Mouse (Mus musculus) lung, postnatal 14 days (tissue): ENCODE data around the gene BC049352.

ENCODE experiments used
- DNase-seq: peaks from one replicate; pipeline ENCODE4 v3.0.0; 2021

Gene BC049352

DNA sequence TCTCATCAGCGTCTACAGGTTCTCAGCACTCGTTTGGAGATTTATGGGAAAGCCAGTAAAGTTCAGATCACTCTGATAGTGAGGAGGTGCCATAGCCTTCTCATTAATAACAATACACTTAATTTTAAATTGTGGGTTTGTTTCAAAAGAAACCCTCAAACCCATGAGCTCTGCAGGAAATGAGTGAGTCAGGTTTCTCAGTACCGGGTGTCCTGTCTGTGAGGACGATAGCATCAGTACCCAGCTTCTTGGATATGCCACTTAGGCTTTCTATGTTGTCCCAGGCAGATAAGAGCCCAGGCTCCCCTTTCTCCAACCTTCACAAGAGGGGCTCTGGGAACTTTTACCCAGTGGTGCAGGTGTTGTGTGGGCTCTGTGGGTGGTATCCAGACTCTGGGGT lies 70.2 kb downstream of the BC049352 start:
- no peak for DNase-seq

DNA sequence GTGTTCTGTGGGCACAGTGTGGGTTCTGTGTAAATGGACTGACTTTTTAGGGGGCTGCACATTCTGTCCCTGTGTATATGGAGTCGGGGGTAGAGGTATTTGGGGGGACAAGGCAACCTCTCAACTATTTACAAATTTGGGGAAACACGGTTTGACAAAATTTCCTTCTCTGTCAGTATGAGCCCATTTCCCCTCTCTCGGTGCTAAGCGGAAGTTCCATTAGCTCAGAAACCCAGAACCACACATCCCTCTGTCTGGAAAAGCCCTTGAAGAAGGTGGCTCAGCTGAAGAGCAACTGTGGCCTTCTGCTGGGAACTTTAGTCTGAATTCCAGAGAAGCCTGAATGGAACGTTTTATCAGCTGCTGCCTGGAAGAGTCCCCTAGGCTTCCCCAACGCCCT lies 70.6 kb downstream of the BC049352 start:
- no peak for DNase-seq

DNA sequence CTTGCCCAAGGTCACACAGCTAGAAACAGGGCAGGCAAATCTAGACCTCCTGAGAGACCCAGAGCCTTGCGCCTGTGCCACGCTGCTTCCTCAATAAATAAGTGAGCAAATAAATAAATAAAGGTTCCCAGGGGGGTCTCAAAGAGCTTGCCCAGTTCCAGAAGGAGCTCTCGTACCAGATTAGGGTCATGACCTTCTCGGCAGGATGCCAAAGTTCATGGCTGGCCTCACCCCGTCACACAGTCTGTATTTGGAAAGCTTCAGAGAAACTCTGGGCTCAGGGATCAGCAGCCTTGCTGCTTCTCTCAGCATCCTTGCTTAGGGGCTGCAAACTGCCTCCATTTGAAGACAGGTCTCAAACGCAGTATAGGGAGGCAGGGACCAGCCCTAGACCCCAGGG lies 72.2 kb downstream of the BC049352 start:
- DNase-seq = no peak

DNA sequence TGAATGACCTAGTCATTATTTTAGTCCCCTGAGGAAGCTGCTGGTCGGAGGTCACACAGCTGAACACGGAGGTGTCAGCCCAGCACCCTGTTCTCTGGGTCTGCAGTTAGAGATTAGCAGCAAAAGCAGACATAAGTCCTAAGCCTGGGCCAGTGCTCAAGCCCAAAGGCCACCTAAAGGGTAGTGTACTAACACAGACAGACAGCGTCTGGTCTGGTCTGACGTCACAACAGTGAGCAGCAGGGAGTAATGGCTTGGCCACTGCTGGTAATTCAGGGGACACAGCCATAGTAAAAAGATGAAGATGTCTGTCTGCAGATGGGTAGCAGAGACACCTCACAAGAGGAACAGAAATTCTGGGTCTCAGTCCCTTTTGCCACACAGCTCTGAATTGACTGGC lies 72.8 kb downstream of the BC049352 start:
- DNase-seq = no peak

DNA sequence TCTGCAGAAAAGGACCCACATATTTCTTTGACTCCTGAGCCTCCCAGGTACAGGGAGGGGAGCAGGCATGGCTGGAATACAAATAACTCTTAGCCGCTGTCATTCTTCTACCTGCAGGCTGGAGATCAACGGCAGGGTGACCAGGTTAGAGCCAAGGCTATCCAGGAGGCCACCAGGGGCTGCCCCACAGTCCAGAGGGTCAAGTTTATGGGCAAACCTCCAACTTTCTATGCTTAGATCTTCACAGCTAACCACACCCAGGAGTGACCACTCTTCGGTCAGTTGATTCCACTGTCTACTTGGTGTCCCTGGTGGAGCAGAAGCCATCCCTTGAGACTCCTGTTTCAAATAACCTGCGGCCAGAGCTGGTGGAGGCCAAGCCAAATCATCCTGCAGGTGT lies 73.6 kb downstream of the BC049352 start:
- no peak for DNase-seq

DNA sequence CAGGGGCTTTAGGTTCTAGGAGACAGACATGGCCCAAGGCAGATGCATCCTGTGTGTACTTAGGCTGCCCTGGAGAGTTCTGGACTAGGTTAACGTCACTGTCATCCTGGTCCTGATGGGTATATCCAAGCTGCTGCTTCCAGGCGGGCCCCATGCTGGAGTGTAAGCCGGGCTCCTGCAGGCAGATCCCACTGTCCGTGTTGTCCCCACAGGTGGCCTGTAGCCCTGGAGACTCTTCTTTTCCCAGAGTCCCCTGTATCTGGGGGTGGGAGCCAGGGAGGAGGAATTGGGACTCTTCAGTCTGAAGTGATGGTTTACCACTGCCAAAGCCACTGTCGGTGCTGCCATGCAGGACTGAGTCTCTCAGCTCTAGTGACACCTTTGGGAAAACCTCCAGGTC lies 74.2 kb downstream of the BC049352 start:
- DNase-seq = no peak

DNA sequence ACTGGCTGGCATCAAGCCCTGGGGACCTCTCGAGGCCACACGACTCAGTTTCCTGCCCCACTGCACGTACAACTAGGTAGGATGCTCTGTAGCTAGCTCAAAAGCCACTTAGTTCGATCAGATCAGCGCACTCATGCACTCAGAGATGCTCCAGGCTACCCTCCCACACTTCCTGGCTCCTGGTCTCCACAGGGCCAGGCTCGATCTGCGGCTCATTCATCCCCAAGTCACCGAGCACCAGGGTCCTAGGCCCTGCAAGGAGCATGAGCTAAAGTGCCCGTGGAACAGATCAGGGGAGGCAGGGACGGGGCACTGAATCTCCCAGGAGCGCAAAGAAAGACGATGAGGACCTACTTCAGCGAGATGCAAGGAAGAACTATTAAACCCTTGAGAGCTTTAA lies 77.3 kb downstream of the BC049352 start:
- no peak for DNase-seq

DNA sequence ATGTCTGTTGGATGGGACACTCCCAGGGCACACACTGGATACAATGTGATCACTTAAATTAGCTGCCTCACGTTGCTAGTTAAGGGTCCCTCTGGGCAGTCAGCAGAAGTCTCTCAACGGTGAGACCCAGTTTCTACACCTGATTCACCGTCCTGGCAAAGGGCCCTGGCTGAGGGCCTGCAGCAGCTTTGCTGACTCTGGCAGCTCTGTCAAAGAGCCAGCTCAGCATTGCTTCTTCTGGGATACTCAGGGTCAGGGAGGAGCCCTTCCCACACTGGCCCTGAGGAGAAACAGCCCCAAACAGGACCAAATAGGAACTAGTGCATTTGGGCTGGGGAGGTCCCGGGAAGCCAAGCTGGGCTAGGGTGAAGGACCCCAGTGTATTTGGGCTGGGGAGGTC lies 79.7 kb downstream of the BC049352 start:
- no peak for DNase-seq

DNA sequence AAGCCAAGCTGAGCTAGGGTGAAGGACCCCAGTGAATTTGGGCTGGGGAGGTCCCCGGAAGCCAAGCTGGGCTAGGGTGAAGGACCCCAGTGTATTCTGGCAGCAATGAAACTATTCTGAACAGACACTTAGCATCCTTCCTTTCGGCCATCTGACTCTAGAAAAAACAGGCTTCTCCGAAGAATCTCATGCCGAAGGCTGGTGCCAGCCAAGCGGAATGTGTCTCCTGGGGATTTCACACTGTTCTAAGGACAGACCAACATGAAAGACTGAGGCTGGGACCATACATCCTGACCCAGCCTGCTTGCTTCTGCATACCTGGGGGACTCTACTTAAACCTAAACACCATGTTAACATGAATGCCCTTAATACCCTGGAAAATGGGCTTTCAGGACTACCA lies 80.1 kb downstream of the BC049352 start:
- no peak for DNase-seq

DNA sequence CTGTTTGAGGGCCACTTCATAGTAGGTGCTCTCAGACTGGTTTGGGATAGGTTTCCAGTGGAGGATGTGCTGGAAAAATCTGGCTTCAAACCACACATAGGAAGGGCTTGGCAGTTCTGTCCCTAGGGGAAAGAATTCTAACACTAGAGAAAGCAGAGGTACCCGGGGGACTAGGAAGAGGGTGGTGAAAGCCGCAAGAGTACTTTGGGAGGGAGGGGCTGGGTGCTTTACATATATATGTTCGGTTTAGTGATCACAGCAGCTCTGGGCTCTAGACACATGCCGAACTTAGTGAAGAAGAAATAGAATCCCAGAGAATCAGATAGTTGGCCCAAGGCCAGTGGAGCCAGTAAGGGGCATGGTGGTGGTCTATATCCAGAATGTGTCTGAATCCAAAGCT lies 85.3 kb downstream of the BC049352 start:
- no peak for DNase-seq

DNA sequence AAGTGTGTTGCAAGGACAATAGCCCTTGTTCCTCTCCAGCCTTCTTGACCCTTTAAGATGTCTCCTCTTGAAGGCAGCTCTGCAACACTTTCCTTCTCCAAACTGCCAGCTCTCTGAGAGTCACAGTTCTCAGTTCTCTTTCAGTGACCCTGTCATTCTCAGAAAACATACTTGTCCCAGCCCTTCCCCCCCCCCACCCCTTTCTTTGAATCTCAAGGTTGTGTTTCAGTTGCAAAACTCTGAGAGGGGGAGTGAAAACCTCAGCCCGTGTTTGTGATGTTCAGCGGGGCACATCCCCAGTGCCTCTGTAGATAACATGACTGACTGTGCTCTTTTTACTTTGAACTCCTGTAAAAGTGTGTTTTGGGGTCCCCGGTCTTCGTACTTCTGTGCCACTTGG lies 86.3 kb downstream of the BC049352 start:
- no peak for DNase-seq

DNA sequence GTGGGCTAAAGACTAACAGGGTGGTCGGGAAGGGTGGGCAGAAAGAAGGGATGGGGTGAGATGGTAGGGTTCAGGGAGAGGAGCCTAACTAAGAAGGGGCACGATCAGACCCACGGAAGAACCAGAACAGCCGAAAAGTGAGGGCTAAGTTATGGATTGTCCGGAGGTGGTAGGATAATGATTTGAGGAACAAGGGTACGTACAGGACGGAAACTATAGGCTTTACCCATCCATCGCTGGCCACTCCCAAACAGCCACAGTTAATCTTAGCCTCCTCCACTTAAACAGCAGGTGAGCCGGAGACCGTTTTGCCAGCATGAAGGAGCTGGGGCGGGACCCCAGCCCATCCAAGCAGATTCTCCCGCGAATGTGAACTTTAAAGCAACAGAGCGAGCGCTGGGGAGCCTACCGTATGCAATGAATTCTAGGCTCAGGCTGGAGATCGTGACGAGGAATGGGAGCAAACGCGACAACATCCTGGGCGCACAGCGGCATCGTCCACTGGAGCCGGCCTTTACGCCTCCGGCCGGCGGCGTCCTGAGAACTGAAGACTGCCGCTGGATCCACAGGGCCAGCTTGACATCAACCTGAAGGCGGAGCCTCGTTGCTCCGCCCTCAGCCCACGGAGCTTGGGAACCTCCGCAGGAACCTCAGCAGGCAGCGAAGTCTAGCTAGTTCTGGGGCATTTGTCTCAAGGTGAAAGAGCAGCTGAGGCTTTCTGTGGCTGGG lies 87.0 kb downstream of the BC049352 start, which contains the start of gene Il10ra:
Gene Il10ra (minus strand): TSS at position 553 of the 729 bp plus-strand sequence.
- DNase-seq = peak; percentile 60

DNA sequence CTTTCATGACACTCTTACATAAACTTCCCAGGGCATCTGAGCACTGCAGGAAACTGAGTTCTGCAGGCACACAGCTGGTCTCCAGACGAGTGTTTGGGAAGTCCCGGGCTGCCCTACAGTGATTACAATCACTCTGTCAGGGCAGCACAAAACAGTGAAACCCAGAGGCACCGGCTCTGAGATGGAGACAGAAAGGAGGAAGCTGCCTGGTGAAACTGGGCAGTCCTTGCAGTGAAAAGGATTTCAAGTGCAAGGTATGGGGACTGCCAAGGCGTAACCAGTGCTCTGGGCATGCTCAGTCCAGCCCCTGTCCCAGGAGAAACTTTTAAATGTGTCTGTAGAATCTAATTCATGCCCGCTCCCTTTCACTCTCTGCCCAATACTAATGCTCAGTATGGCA lies 90.4 kb downstream of the BC049352 start:
- peak; percentile 12 for DNase-seq

DNA sequence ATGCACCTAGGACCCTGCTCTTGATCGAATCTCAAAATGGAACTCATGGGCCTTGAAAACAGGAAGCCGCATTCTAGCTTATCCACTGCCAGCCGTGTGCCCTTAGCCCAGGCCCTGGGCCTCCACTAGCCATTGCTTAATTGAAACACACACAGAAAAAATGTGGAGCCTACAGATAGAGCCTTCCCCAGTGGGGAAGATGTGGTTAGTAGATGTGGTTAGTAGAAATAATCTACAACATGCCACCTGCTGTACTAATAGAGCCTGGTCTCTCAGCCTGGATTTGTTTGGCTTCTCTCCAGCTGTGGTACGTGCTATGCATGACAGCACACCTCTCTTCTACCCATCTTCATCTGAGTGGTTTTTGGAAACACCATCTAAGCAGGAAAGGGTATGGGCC lies 92.4 kb downstream of the BC049352 start:
- no peak for DNase-seq

DNA sequence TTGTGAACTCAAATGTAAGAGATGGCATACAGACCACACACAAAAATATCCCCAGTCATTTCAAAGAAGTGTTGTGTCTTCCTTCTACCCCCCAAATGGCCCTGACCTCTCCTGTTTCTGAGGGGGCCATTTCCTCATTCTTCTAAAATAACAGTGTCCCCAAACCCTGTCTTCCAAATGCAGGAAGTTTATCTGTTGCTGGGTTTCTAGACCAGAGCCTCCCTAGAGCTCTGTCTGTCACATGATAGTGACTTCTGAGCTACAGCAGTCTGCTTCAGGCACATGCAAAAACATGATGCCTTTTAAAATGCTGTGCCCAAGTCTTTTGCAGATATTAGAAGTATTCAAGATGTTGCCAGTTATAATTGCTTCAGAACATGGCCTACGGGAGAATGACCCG lies 92.8 kb downstream of the BC049352 start:
- no peak for DNase-seq

DNA sequence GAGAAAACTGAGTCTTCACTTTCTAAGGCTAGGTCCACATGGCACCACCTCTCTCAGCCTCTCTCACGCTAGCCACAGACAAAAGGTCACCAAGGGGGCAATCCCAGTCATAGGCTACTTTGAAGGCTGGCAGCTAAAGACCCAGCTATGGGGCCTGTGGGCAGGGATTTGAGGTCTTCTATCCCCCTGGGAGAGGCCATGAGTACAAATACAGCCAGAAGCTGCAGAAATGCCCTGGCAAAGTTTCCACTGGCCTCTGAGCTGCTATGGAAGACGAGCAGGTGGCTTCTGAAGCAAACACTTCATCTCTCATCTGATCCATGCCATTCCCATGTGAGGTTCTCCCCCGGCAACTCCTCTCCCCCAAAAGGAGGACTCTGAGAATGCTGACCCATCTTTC lies 98.3 kb downstream of the BC049352 start:
- peak; percentile 34 for DNase-seq

DNA sequence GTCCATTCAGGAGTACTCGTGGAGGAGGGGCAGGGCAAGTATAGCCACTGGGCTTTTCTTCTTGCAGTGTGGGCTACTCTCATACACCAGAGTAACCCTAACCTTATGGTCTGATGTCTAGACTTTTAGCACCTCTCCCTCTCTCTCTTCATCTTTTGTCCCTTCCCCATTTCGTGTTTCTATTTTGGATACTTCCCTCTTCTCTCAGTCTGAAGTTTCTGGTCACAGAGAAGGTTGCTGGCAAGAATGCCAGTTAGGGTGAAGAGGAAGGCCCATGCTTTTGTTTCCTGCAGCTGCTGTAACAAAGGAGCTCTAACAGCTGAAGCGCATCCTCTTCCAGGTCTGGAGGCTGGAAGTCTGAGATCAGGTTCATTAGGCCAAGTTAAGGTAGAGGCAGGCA lies 99.1 kb downstream of the BC049352 start:
- no peak for DNase-seq

DNA sequence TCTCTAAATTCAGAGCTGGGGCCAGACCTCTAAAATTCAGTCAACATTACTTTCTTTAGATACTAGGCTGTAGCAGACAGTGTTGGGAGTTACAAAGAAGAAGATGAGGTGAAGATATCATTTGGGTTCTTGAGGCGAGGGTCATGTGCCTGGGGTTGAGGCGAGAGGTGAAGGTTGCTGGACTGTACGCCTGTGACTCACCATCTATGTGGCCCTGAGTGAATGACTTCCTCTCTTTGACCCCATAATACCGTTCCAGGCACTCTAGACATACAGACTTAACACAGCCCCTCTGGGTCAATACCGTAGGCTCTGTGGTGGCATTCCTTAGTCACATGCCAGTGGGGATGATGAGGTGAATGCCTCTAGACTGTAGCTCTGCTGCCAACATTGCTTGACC lies 100.7 kb downstream of the BC049352 start:
- no peak for DNase-seq

DNA sequence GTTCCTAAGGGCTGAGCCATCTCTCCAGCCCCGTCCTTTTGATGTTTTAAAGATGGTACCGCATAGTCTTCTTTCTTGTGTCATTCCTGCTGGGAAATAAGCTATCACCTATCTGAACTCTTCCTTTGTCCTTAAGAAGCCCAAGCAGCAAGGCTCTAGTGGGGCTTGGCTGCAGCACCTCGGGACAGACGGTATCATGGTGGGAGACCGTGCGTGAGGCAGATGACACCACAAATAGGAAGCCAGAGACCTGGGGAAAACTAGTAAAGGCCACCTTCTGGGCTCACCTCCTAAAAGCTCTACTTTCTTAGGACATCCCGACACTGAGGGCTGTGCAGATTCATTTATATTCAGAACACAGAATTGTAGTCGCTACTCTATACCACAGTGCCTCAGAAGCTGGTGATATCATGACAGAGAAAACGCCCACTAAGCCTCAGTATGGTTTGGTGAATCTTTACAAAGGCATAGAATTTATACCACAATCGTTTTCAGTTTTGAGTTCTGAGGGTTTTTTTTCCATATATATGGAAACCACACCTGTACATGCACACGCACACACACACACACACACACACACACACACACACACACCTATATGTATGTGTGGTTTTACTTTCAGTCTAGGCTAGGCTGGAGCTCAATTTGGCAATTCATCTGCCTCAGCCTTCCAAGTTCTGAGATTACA lies 109.8 kb downstream of the BC049352 start:
- no peak for DNase-seq

DNA sequence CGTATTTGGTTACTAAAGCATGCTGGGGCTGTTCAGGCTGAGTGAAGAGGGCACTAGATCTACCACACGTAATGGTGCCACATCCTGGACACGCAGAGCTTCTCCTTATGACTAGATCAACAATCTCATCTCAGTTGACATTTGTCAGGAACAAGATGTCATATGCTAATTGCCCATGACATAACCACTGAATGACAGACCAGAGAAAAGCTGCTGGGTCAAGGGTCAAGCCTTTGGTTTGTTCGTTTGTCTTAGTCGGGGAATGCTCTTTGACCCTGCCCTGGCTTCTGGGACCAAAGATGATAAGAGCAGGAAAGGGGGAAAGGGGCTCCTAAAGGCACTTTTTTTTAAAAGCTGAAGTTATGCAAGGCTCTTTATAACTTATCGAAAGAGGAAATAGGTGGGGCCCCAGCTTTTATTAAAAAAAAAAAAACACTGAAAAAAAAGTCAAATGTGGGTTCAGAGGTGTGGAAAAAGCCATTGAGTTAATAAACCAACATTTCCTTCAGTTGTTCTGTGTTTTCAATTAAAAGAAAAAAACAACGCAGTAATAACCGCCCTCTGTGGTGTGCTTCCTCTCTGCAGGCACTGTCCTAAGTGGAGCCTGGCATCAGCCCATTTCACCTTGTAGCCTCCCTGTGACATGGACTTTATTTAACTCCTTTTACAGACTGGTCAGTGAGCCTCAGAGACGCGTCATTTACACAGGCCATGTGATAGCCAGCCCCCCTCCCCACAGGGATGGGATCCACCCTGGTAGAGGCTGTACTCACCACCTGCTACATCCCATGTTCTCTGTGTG lies 112.6 kb downstream of the BC049352 start:
- no peak for DNase-seq

DNA sequence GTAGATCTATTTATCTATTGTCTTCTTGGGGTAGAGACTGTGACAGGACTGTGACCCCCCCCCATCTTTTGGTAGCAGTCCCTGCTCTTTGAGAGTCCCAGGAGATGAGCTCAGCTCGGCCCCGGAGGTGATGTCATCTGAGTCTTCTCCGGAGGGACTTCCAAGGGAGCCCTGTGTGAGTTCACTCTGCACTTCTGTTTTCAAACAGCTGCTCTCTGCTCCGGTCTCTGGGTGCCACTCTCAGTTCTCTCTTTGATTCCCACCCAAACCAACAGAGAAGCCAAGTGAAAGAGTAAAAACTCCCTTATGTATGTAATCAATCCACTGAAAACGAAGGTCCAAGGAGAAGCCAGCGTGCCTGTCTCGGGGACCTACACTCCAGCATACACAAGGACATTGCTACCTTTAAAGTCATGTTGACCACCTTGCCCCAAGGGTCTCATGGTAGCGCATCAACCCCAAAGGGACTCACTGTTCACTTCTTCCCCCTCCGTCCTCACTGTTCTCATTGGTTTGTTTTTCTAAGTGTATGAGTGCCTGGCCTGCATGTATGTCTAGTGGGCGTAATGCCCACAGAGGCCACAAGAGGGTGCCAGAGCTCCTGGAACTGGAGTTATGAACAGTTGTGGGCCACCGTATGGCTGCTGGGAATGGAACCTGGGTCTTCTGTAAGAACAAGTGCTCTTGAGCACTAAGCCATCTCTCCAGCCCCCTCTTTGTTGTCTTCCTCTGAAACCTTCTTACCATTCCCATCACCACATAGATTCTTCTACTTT lies 117.6 kb downstream of the BC049352 start:
- peak; percentile 50 for DNase-seq
